Mouse (Mus musculus): ENCODE measurements around the gene Triap1. TPM values are rescaled to one million over a fixed set of nuclear protein-coding genes. Genes with fewer than 3 reads are reported as not detected.
A peak's percentile ranks its signal among the peaks of the same experiment; 100 is the strongest.

Triap1 gene
- total and polyA plus RNA-seq, 3 experiments = 31.8 to 38.2 (median 33.7) TPM

GRCm38 (mm10) chr5:115300792-115301614 lies 40.0 kb upstream of the Triap1 start, which contains the start of gene Dynll1:
TSS of gene Dynll1 (minus strand) at chr5:115300999.
- Histone ChIP-seq H3K4me3 (replicated peaks in 1 of 3; ENCODE audit: low read depth in 2 of 3, low read length in 2 of 3, poor library complexity in 1 of 3) (peak within 1 kb of the TSS; percentile 73 to 86 (median 76)), H3K79me2 (replicated peaks; ENCODE audit: control insufficient read depth, extremely low read depth, insufficient read depth, poor library complexity, severe bottlenecking) (peaks cover 18% of the 10 kb centered on the region), H3K4me1 (ENCODE audit: control insufficient read depth in 1 of 2, insufficient read depth in 2 of 2) (peaks cover 0 to 22% of the 10 kb centered on the region in 2 experiments; a peak in 3 of 4 replicates), H3K27me3 (replicated peaks) (no peaks in the 10 kb centered on the region), H3K27ac (ENCODE audit: insufficient read depth, low read depth) (peak within 1 kb of the TSS; percentile 62; the same call in 1 of the 2 replicates), H3K4me2 (ENCODE audit: insufficient read depth, low read depth, poor library complexity, severe bottlenecking) (peak within 1 kb of the TSS; percentile 73), H3K9me3 (replicated peaks; ENCODE audit: low read length) (peaks cover 3% of the 10 kb centered on the region), H3K36me3 (replicated peaks in 1 of 2; ENCODE audit: control insufficient read depth in 1 of 2, insufficient read depth in 1 of 2, low read length in 1 of 2) (peaks cover 20 to 36% of the 10 kb centered on the region in 2 experiments), H3K9ac (ENCODE audit: insufficient read depth, low read depth) (peak within 1 kb of the TSS; percentile 66)
- in situ Hi-C loops (cut with MboI; ENCODE audit: low pct_ligation_motif_present, low pct_unique_long_range_greater_than_20kb, low sequenced_read_pairs) = loop anchor here (5.0 kb wide), 1 partner anchor 41 kb away; the partner anchor contains the start of genes Gatc and Triap1
- dilution Hi-C loops (cut with MboI; ENCODE audit: extremely low pct_ligation_motif_present, extremely low pct_unique_long_range_greater_than_20kb, low sequenced_read_pairs) = no loop called here
- peak; percentile 97 for DNase-seq (ENCODE audit: extremely low read depth)
- TF ChIP-seq HCFC1 (IDR thresholded peaks at IDR 0.05; ENCODE audit: low read depth, low read length) (peak; percentile 74), MEF2A (IDR thresholded peaks at IDR 0.05; ENCODE audit: borderline replicate concordance, low read depth, low read length) (peak; percentile 56; the same call in 1 of the 2 replicates), IRF4 (IDR thresholded peaks at IDR 0.05; ENCODE audit: low read depth, low read length) (0 out of 2 replicates have a peak, but pooled peaks have one; percentile 55), SIN3A (IDR thresholded peaks at IDR 0.05; ENCODE audit: low read length) (peak; percentile 97), UBTF (IDR thresholded peaks at IDR 0.05; ENCODE audit: low read depth, low read length) (peak; percentile 41; the same call in 1 of the 2 replicates), ZC3H11A (IDR thresholded peaks at IDR 0.05; ENCODE audit: low read depth, low read length) (no peak), USF1 (IDR thresholded peaks at IDR 0.05; ENCODE audit: low read depth, low read length) (no peak), MAX (IDR thresholded peaks at IDR 0.05; ENCODE audit: low read length) (peak; percentile 89), EP300 (IDR thresholded peaks at IDR 0.05; ENCODE audit: low read length) (no peak), MYC (IDR thresholded peaks at IDR 0.05; ENCODE audit: low read depth, low read length) (peak; percentile 22; the same call in 1 of the 2 replicates), RAD21 (IDR thresholded peaks at IDR 0.05; ENCODE audit: low read depth, low read length) (no peak), ELF1 (IDR thresholded peaks at IDR 0.05; ENCODE audit: low read depth, low read length) (peak; percentile 58), ETS1 (conservative IDR thresholded peaks at IDR 0.05; ENCODE audit: low read depth, low read length) (0 out of 2 replicates have a peak, but pooled peaks have one; percentile 14), NELFE (IDR thresholded peaks at IDR 0.05; ENCODE audit: low read depth, low read length) (peak; percentile 98), NRF1 (IDR thresholded peaks at IDR 0.05; ENCODE audit: low read depth, low read length) (peak; percentile 54), ZNF384 (IDR thresholded peaks at IDR 0.05; ENCODE audit: low read depth, low read length) (no peak), POLR2AphosphoS2 (IDR thresholded peaks at IDR 0.05; ENCODE audit: low read depth, low read length) (peak; percentile 91), GABPA (IDR thresholded peaks at IDR 0.05; ENCODE audit: insufficient replicate concordance, low read depth, low read length) (no peak), PAX5 (IDR thresholded peaks at IDR 0.05; ENCODE audit: low read length) (no peak), ZMIZ1 (IDR thresholded peaks at IDR 0.05; ENCODE audit: low read depth, low read length) (peak; percentile 95), KAT2A (IDR thresholded peaks at IDR 0.05; ENCODE audit: insufficient replicate concordance, low read length) (0 out of 2 replicates have a peak, but pooled peaks have one; percentile 35), BHLHE40 (IDR thresholded peaks at IDR 0.05; ENCODE audit: low read depth, low read length) (peak; percentile 98), POLR2A (IDR thresholded peaks at IDR 0.05; ENCODE audit: low read depth, low read length) (peak; percentile 97), MAZ (IDR thresholded peaks at IDR 0.05; ENCODE audit: low read depth, low read length) (peak; percentile 46; the same call in 1 of the 2 replicates), E2F4 (IDR thresholded peaks at IDR 0.05; ENCODE audit: insufficient replicate concordance, low read depth, low read length) (no peak), JUND (conservative IDR thresholded peaks at IDR 0.05; ENCODE audit: low read depth, low read length) (no peak), USF2 (conservative IDR thresholded peaks at IDR 0.05; ENCODE audit: low read depth, low read length) (no peak), MAFK (IDR thresholded peaks at IDR 0.05; ENCODE audit: insufficient replicate concordance, low read length) (peak; percentile 95), RCOR1 (conservative IDR thresholded peaks at IDR 0.05; ENCODE audit: low read depth, low read length) (peak; percentile 100), SMC3 (IDR thresholded peaks at IDR 0.05; ENCODE audit: low read depth, low read length) (no peak), CHD1 (IDR thresholded peaks at IDR 0.05; ENCODE audit: low read depth, low read length) (no peak), MXI1 (IDR thresholded peaks at IDR 0.05; ENCODE audit: low read depth, low read length) (peak; percentile 100), CHD2 (IDR thresholded peaks at IDR 0.05; ENCODE audit: low read length) (peak; percentile 91), JUN (IDR thresholded peaks at IDR 0.05; ENCODE audit: insufficient read depth, low read depth, low read length) (no peak), CTCF (conservative IDR thresholded peaks at IDR 0.05 in 1 of 2, IDR thresholded peaks at IDR 0.05 in 1 of 2; ENCODE audit: low read depth in 2 of 2, low read length in 2 of 2) (no peak), ZKSCAN1 (IDR thresholded peaks at IDR 0.05; ENCODE audit: borderline replicate concordance, low read depth, low read length) (no peak), TCF12 (IDR thresholded peaks at IDR 0.05; ENCODE audit: low read depth, low read length) (peak; percentile 94), TBP (conservative IDR thresholded peaks at IDR 0.05; ENCODE audit: low read depth, low read length) (peak; percentile 69)

All from CH12.LX (cell line).